Mouse (Mus musculus) lung, adult 2 months (tissue): ENCODE data around the gene Ctnna3. TPM values are rescaled to one million over a fixed set of nuclear protein-coding genes. Genes with fewer than 3 reads are reported as not detected.
A peak's percentile ranks its signal among the peaks of the same experiment; 100 is the strongest.

ENCODE experiments used
- DNase-seq: peaks from one replicate; pipeline ENCODE4 v3.0.0; 2022
- H3K4me1 ChIP-seq: fragments of 200-500 bp; 2 replicates; pipeline ENCODE4 v1.6.1; 2011; ENCODE audit warnings: low read length; ENCODE audit not compliant: control insufficient read depth, insufficient read depth
- H3K4me3 ChIP-seq: fragments of 200-500 bp; replicated peaks from 2 replicates; pipeline ENCODE3; 2011; ENCODE audit warnings: low read depth, mild to moderate bottlenecking, control low read depth, low read length; ENCODE audit errors: extremely low read depth
- CTCF ChIP-seq: fragments of 200-500 bp; IDR thresholded peaks from 2 replicates; pipeline ENCODE4 v1.5.1; 2011; ENCODE audit warnings: mild to moderate bottlenecking, low read length, control low read depth; ENCODE audit not compliant: insufficient read depth
- POLR2A ChIP-seq: fragments of 200-500 bp; IDR thresholded peaks from 2 replicates; pipeline ENCODE4 v1.6.1; 2011; ENCODE audit warnings: low read depth, mild to moderate bottlenecking, control low read depth, low read length, borderline replicate concordance; ENCODE audit errors: extremely low read depth
- WGBS: fragments of 180-500 bp; shearing (Covaris S2); methylation state at CpG from one replicate; pipeline ENCODE4 v1.1.7; 2018; 5-methylcytosine and 5-hydroxymethylcytosine counted together
- polyA plus RNA-seq: library from polyadenylated mRNA; depleted of rRNA; stranded (reverse); fragments of >200 nt; gene quantifications from 2 replicates; pipeline ENCODE4 v1.2.3, GENCODE M21; 2012

The Ctnna3 gene
- polyA plus RNA-seq, 1 experiment = 0.33 TPM

GRCm38 (mm10) chr10:63572866-63573265, 143.0 kb downstream of the Ctnna3 start:
- TF ChIP-seq POLR2A (no peak), CTCF (no peak)
- DNase-seq = no peak
- Histone ChIP-seq H3K4me3 (no peak overlapping the region), H3K4me1 (no peaks in the 10 kb centered on the region)
- 82% methylated on average over 7 of the region's 7 CpGs for WGBS

GRCm38 (mm10) chr10:63574100-63574609, 144.3 kb downstream of the Ctnna3 start:
- peak; percentile 4 for DNase-seq

GRCm38 (mm10) chr10:63582608-63583007, 152.7 kb downstream of the Ctnna3 start:
- TF ChIP-seq POLR2A = no peak
- peak; percentile 85 for TF ChIP-seq CTCF
- WGBS = 6% methylated on average over 14 of the region's 14 CpGs
- Histone ChIP-seq H3K4me3 (no peak overlapping the region), H3K4me1 (no peaks in the 10 kb centered on the region)
- peak; percentile 74 for DNase-seq

More at GRCm38 (mm10) chr10:63574100-63574609, 144.3 kb downstream of the Ctnna3 start:
- Histone ChIP-seq H3K4me3 (no peak overlapping the region), H3K4me1 (no peaks in the 10 kb centered on the region)
- TF ChIP-seq CTCF (peak; percentile 47), POLR2A (no peak)
- WGBS = 83% methylated on average over 7 of the region's 7 CpGs

- no peak for TF ChIP-seq POLR2A
- DNase-seq = no peak
- WGBS = 59% methylated on average over 20 of the region's 20 CpGs
- no peak overlapping the region for H3K4me3 ChIP-seq
- no peaks in the 10 kb centered on the region for H3K4me1 ChIP-seq
These were observed 154.0 kb downstream of the Ctnna3 start for GRCm38 (mm10) chr10:63583798-63584374.

GRCm38 (mm10) chr10:63599417-63599816, 169.5 kb downstream of the Ctnna3 start:
- Histone ChIP-seq H3K4me1 (no peaks in the 10 kb centered on the region), H3K4me3 (no peak overlapping the region)
- TF ChIP-seq CTCF (no peak), POLR2A (no peak)
- WGBS = 84% methylated on average over 5 of the region's 5 CpGs
- no peak for DNase-seq

GRCm38 (mm10) chr10:63601206-63601605, 171.3 kb downstream of the Ctnna3 start:
- Histone ChIP-seq H3K4me3 (no peak overlapping the region), H3K4me1 (no peaks in the 10 kb centered on the region)
- DNase-seq = no peak
- no peak for TF ChIP-seq CTCF
- TF ChIP-seq POLR2A = no peak
- 69% methylated on average over 2 of the region's 2 CpGs for WGBS

GRCm38 (mm10) chr10:63628546-63628945, 198.6 kb downstream of the Ctnna3 start:
- Histone ChIP-seq H3K4me1 (no peaks in the 10 kb centered on the region), H3K4me3 (no peak overlapping the region)
- no peak for DNase-seq
- no peak for TF ChIP-seq CTCF
- no peak for TF ChIP-seq POLR2A
- 72% methylated on average over 1 of the region's 1 CpGs for WGBS

- TF ChIP-seq CTCF (no peak), POLR2A (no peak)
- DNase-seq = no peak
- 73% methylated on average over 1 of the region's 1 CpGs for WGBS
- Histone ChIP-seq H3K4me1 (no peaks in the 10 kb centered on the region), H3K4me3 (no peak overlapping the region)
These were observed 204.0 kb downstream of the Ctnna3 start for GRCm38 (mm10) chr10:63633915-63634314.

GRCm38 (mm10) chr10:63637987-63638386, 208.1 kb downstream of the Ctnna3 start:
- no peak for DNase-seq
- 56% methylated on average over 5 of the region's 5 CpGs for WGBS
- TF ChIP-seq CTCF (no peak), POLR2A (no peak)

GRCm38 (mm10) chr10:63647300-63647699, 217.4 kb downstream of the Ctnna3 start:
- H3K4me3 ChIP-seq = no peak overlapping the region
- 55% methylated on average over 3 of the region's 3 CpGs for WGBS
- no peak for DNase-seq
- H3K4me1 ChIP-seq = no peaks in the 10 kb centered on the region
- TF ChIP-seq CTCF (no peak), POLR2A (no peak)

More at GRCm38 (mm10) chr10:63637987-63638386, 208.1 kb downstream of the Ctnna3 start:
- Histone ChIP-seq H3K4me1 (no peaks in the 10 kb centered on the region), H3K4me3 (no peak overlapping the region)
